16 mouse cellular contexts compared by ENCODE assay signal in the genomic region with DNA sequence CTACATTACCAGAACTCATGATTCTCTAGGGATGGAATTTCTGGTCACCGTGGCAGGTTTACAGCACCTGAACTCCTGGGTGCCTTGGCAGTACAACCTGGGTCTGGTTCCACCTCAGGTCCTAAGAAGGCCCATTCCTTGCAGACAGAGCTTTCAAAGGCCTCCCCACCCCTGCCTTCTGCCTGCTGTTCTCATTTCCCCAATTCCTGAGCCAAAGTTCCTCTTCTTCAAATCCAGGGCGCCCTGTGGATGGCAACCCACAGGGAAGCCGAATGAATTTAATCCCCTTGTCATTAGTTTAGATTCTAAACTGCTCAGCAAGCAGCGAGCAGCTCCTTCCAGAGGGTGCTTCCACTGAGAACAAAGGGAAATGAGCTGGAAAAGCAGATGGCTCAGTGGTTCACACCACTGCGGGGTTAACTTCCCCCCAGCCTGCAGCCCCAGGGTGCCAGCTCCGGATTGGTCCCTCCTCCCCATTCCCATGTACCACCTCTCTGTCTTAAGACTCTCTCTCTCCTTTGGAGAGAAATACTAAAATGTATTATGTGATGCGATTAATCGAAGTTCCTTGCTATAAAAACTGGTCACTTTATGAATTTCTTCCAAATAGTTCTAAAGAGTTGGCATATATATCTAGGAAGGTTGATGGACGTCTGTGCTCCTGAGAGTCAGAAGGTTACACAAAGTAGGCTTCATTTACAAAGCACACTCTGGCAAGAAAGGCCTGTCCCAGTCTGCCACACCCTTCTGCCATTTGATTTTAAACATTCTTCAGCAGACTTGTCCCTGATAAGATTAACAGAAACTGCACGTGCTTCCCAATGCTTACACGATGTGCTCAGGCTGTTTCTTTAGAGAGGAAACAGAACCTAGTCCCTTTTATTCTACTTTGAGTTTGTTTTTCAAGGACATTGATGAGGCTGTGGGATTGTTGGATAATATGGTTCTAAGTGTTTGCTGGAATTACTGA. TPM values are rescaled to one million over a fixed set of nuclear protein-coding genes. Genes with fewer than 3 reads are reported as not detected.
DNase-seq lines count a peak whose midpoint lies in the region; ATAC-seq and TF ChIP-seq lines count a peak whose summit lies in the region.
"Had no signal": no experiment of that assay in that cellular context is flagged by ENCODE, and none has a peak within 500 bp of the region (broad histone marks: within the 10 kb centered on the region; RNA-seq: fewer than 3 reads in every experiment).

No protein-coding gene starts in this region.

- H3K4me2 ChIP-seq in intestine, embryonic 15.5 days (replicated peaks) = no peak overlapping the region
- no peak overlapping the region for H3K4me2 ChIP-seq in intestine, postnatal 0 days (replicated peaks; ENCODE audit: low read depth)
- no peak overlapping the region for H3K4me2 ChIP-seq in hindbrain, postnatal 0 days (ENCODE audit: low read depth, low read length)
- no peak overlapping the region for H3K4me2 ChIP-seq in midbrain, embryonic 15.5 days
- H3K4me2 ChIP-seq: liver, embryonic 15.5 days; neural tube, embryonic 12.5 days had no signal

- WGBS in intestine, embryonic 15.5 days = 27% methylated on average over 11 of the region's 11 CpGs
- WGBS in intestine, postnatal 0 days = 36% methylated on average over 11 of the region's 11 CpGs
- 18% methylated on average over 11 of the region's 11 CpGs for WGBS in embryonic facial prominence, embryonic 10.5 days
- WGBS in hindbrain, postnatal 0 days = 22% methylated on average over 11 of the region's 11 CpGs
- 12% methylated on average over 11 of the region's 11 CpGs for WGBS in midbrain, embryonic 15.5 days

- H3K9ac ChIP-seq in intestine, embryonic 15.5 days = no peak overlapping the region
- no peak overlapping the region for H3K9ac ChIP-seq in intestine, postnatal 0 days (ENCODE audit: low read depth, low read length)
- no peak overlapping the region for H3K9ac ChIP-seq in hindbrain, postnatal 0 days (replicated peaks; ENCODE audit: low read length)
- H3K9ac ChIP-seq in midbrain, embryonic 15.5 days = no peak overlapping the region
- H3K9ac ChIP-seq: liver, embryonic 15.5 days; neural tube, embryonic 12.5 days had no signal

- no peaks in the 10 kb centered on the region for H3K9me3 ChIP-seq in intestine, embryonic 15.5 days
- H3K9me3 ChIP-seq in intestine, postnatal 0 days (ENCODE audit: control insufficient read depth) = no peaks in the 10 kb centered on the region
- H3K9me3 ChIP-seq in embryonic facial prominence, embryonic 10.5 days = no peaks in the 10 kb centered on the region
- H3K9me3 ChIP-seq in hindbrain, postnatal 0 days (ENCODE audit: low read length) = no peaks in the 10 kb centered on the region
- H3K9me3 ChIP-seq in midbrain, embryonic 15.5 days = no peaks in the 10 kb centered on the region
- H3K9me3 ChIP-seq: liver, embryonic 15.5 days; neural tube, embryonic 12.5 days had no signal

- no peaks in the 10 kb centered on the region for H3K4me1 ChIP-seq in intestine, embryonic 15.5 days (replicated peaks)
- no peaks in the 10 kb centered on the region; the same call in 1 of the 2 replicates for H3K4me1 ChIP-seq in intestine, postnatal 0 days (replicated peaks; ENCODE audit: control insufficient read depth, insufficient read depth, low read length)
- 0 out of 2 replicates have a peak, but pooled peaks cover 6% of the 10 kb centered on the region for H3K4me1 ChIP-seq in embryonic facial prominence, embryonic 10.5 days
- H3K4me1 ChIP-seq in hindbrain, postnatal 0 days (ENCODE audit: insufficient read depth, low read length) = peaks cover 9% of the 10 kb centered on the region
- H3K4me1 ChIP-seq in midbrain, embryonic 15.5 days = peaks cover 12% of the 10 kb centered on the region
- H3K4me1 ChIP-seq: neural tube, embryonic 12.5 days had no signal

- no peaks in the 10 kb centered on the region for H3K36me3 ChIP-seq in intestine, embryonic 15.5 days
- no peaks in the 10 kb centered on the region for H3K36me3 ChIP-seq in intestine, postnatal 0 days (ENCODE audit: control insufficient read depth, insufficient read depth)
- no peaks in the 10 kb centered on the region for H3K36me3 ChIP-seq in embryonic facial prominence, embryonic 10.5 days (replicated peaks)
- no peaks in the 10 kb centered on the region for H3K36me3 ChIP-seq in hindbrain, postnatal 0 days (ENCODE audit: insufficient read depth, low read length)
- H3K36me3 ChIP-seq in midbrain, embryonic 15.5 days (replicated peaks) = no peaks in the 10 kb centered on the region
- H3K36me3 ChIP-seq: liver, embryonic 15.5 days; neural tube, embryonic 12.5 days had no signal

- ATAC-seq in intestine, embryonic 15.5 days = 0 out of 2 replicates have a peak, but pooled peaks have one; percentile 43
- no peak for ATAC-seq in intestine, postnatal 0 days
- no peak for ATAC-seq in hindbrain, postnatal 0 days
- ATAC-seq in midbrain, embryonic 15.5 days (replicated peaks) = no peak; the same call in 1 of the 2 replicates
- ATAC-seq in erythroblast, adult 5-6 weeks (replicated peaks; ENCODE audit: low FRiP score, poor library complexity, severe bottlenecking) = no peak

- no peak overlapping the region for H3K27ac ChIP-seq in intestine, embryonic 15.5 days
- H3K27ac ChIP-seq in intestine, postnatal 0 days (ENCODE audit: low read depth, low read length) = no peak overlapping the region
- 0 out of 2 replicates have a peak overlapping the region, but pooled peaks have one; percentile 36 for H3K27ac ChIP-seq in embryonic facial prominence, embryonic 10.5 days (replicated peaks)
- H3K27ac ChIP-seq in hindbrain, postnatal 0 days = no peak overlapping the region
- peak overlapping the region; percentile 10; the same call in 1 of the 2 replicates for H3K27ac ChIP-seq in midbrain, embryonic 15.5 days
- H3K27ac ChIP-seq: kidney, postnatal 0 days; liver, embryonic 15.5 days; neural tube, embryonic 12.5 days had no signal

- no peak overlapping the region for H3K4me3 ChIP-seq in intestine, embryonic 15.5 days (replicated peaks)
- no peak overlapping the region for H3K4me3 ChIP-seq in intestine, postnatal 0 days (ENCODE audit: low read depth, low read length)
- H3K4me3 ChIP-seq in embryonic facial prominence, embryonic 10.5 days = no peak overlapping the region
- H3K4me3 ChIP-seq in hindbrain, postnatal 0 days (ENCODE audit: low read length) = no peak overlapping the region
- H3K4me3 ChIP-seq in midbrain, embryonic 15.5 days = no peak overlapping the region
- H3K4me3 ChIP-seq: liver, embryonic 15.5 days; neural tube, embryonic 12.5 days had no signal

- TF ChIP-seq CTCF in intestine, postnatal 0 days (IDR thresholded peaks at IDR 0.05; ENCODE audit: low read depth) = no peak
- no peak for TF ChIP-seq CTCF in hindbrain, postnatal 0 days (IDR thresholded peaks at IDR 0.05; ENCODE audit: low read depth)

- DNase-seq in embryonic facial prominence, embryonic 10.5 days (ENCODE audit: low spot score) = no peak
- DNase-seq in hindbrain, postnatal 0 days (ENCODE audit: low spot score) = peak; percentile 24
- DNase-seq in ovary, postnatal 14 days (ENCODE audit: low spot score) = no peak
- DNase-seq in thymus, postnatal 25 days = no peak
- DNase-seq: adrenal gland, postnatal 25 days; gastrocnemius, postnatal 36 days; heart, postnatal 36 days; thymus, postnatal 4 days had no signal

- no peaks in the 10 kb centered on the region for H3K27me3 ChIP-seq in intestine, embryonic 15.5 days (replicated peaks)
- H3K27me3 ChIP-seq in intestine, postnatal 0 days (replicated peaks; ENCODE audit: control insufficient read depth, insufficient read depth, low read length) = no peaks in the 10 kb centered on the region
- no peaks in the 10 kb centered on the region for H3K27me3 ChIP-seq in embryonic facial prominence, embryonic 10.5 days (replicated peaks; ENCODE audit: low read depth, poor library complexity, severe bottlenecking)
- H3K27me3 ChIP-seq in hindbrain, postnatal 0 days (ENCODE audit: insufficient read depth, low read length) = no peaks in the 10 kb centered on the region
- H3K27me3 ChIP-seq in midbrain, embryonic 15.5 days (replicated peaks) = no peaks in the 10 kb centered on the region
- H3K27me3 ChIP-seq: liver, embryonic 15.5 days; neural tube, embryonic 12.5 days; Patski had no signal

RNA-seq across cellular contexts. Expression of a gene that starts 50.9 kb away (rescaled TPM):
- 13.3 and 15.2 TPM in 2 replicates for polyA plus RNA-seq in intestine, embryonic 15.5 days (2015; fragmentation: Nextera tagmentation; extraction: Ambion mirVana)
- polyA plus RNA-seq in intestine, postnatal 0 days (2015; fragmentation: Nextera tagmentation; extraction: Ambion mirVana) = 6.9 and 8.3 TPM in 2 replicates
- polyA plus RNA-seq in embryonic facial prominence, embryonic 10.5 days (2016; fragmentation: Nextera tagmentation; extraction: Ambion mirVana) = 21.0 and 22.9 TPM in 2 replicates
- 65.3 and 70.6 TPM in 2 replicates for total RNA-seq in hindbrain, postnatal 0 days (2014; rRNA removed)
- polyA plus RNA-seq in hindbrain, postnatal 0 days (2015; fragmentation: Nextera tagmentation; extraction: Ambion mirVana) = 13.6 and 15.0 TPM in 2 replicates
- 24.7 and 25.3 TPM in 2 replicates for polyA plus RNA-seq in midbrain, embryonic 15.5 days (2015; fragmentation: Nextera tagmentation; extraction: Ambion mirVana)
- total RNA-seq in erythroblast, adult 5-6 weeks (2015; ENCODE audit: low replicate concordance) = 0.84 and 1.7 TPM in 2 replicates
- 0.51 and 1.5 TPM in 2 replicates for total RNA-seq in erythroblast, adult 5-6 weeks (2017; ENCODE audit: low replicate concordance)

Comparison
In these comparisons a context has a peak if more than half of its experiments do, and no peak if none do; other contexts are left out.
1. H3K27ac ChIP-seq: peak in embryonic facial prominence, embryonic 10.5 days (single experiment) and midbrain, embryonic 15.5 days (single experiment); none in intestine, embryonic 15.5 days (single experiment), intestine, postnatal 0 days (single experiment) and hindbrain, postnatal 0 days (single experiment).